Mouse (Mus musculus) gastrocnemius, postnatal 14 days (tissue): ENCODE data around the gene Ccdc13. TPM values are rescaled to one million over a fixed set of nuclear protein-coding genes. Genes with fewer than 3 reads are reported as not detected.

Source experiments
- DNase-seq: peaks from one replicate; pipeline ENCODE4 v3.0.0; 2021; ENCODE audit warnings: mixed read lengths
- intact Hi-C: fragments of 180-260 bp; cut with DNase I; formaldehyde crosslinking; loops from one replicate; pipeline ENCODE4 v1.15.1; 2025; ENCODE audit warnings: low total_unique reads
- total RNA-seq, 2 experiments: library from RNA; stranded (reverse); gene quantifications; 2 replicates each; pipeline ENCODE4 v1.2.3; 2021

The Ccdc13 gene
- total RNA-seq, 2 experiments from 2014 or later = 0.22 to 0.35 TPM

- DNase-seq = no peak
- intact Hi-C loops = loop anchor here (2.0 kb wide), 1 partner anchor 29 kb away; no protein-coding TSS in a partner anchor
Measured at GRCm38 (mm10) chr9:121847842-121848241, 8.6 kb upstream of the Ccdc13 start.

- no peak for DNase-seq
- intact Hi-C loops = loop anchor here (2.0 kb wide), 1 partner anchor 30 kb away; no protein-coding TSS in a partner anchor
Measured at GRCm38 (mm10) chr9:121847138-121847537, 7.9 kb upstream of the Ccdc13 start.

- intact Hi-C loops = loop anchor here (2.0 kb wide), 1 partner anchor 30 kb away; no protein-coding TSS in a partner anchor
- DNase-seq = no peak
Measured at GRCm38 (mm10) chr9:121846526-121847118, 7.4 kb upstream of the Ccdc13 start.

- intact Hi-C loops = no loop called here
- no peak for DNase-seq
Measured at GRCm38 (mm10) chr9:121842914-121843313, 3.7 kb upstream of the Ccdc13 start.

- intact Hi-C loops = no loop called here
- no peak for DNase-seq
Measured at GRCm38 (mm10) chr9:121839622-121839965, 333 bp upstream of the Ccdc13 start.

- DNase-seq = no peak
- intact Hi-C loops = no loop called here
Measured at GRCm38 (mm10) chr9:121838008-121838407, 1.3 kb downstream of the Ccdc13 start.

GRCm38 (mm10) chr9:121833825-121834224 is 5.4 kb downstream of the Ccdc13 start:
- DNase-seq = no peak
- intact Hi-C loops = loop anchor here (5.0 kb wide), 1 partner anchor 43 kb away; no protein-coding TSS in a partner anchor

- peak; percentile 79 for DNase-seq
- intact Hi-C loops = loop anchor here (5.0 kb wide), 1 partner anchor 46 kb away; no protein-coding TSS in a partner anchor
Measured at GRCm38 (mm10) chr9:121830956-121831293, 8.3 kb downstream of the Ccdc13 start.

GRCm38 (mm10) chr9:121830243-121830955 is 8.9 kb downstream of the Ccdc13 start:
- DNase-seq = peak; percentile 52
- intact Hi-C loops = loop anchor here (5.0 kb wide), 1 partner anchor 47 kb away; no protein-coding TSS in a partner anchor

GRCm38 (mm10) chr9:121829270-121829992 is 9.8 kb downstream of the Ccdc13 start:
- intact Hi-C loops = no loop called here
- no peak for DNase-seq

- DNase-seq = no peak
- intact Hi-C loops = no loop called here
Measured at GRCm38 (mm10) chr9:121828314-121828713, 10.9 kb downstream of the Ccdc13 start.

- no peak for DNase-seq
- intact Hi-C loops = no loop called here
Measured at GRCm38 (mm10) chr9:121826356-121826755, 12.9 kb downstream of the Ccdc13 start.

- no peak for DNase-seq
- intact Hi-C loops = no loop called here
Measured at GRCm38 (mm10) chr9:121823991-121824390, 15.3 kb downstream of the Ccdc13 start.

GRCm38 (mm10) chr9:121823051-121823450 is 16.2 kb downstream of the Ccdc13 start:
- intact Hi-C loops = no loop called here
- no peak for DNase-seq

GRCm38 (mm10) chr9:121822585-121822991 is 16.7 kb downstream of the Ccdc13 start:
- intact Hi-C loops = no loop called here

GRCm38 (mm10) chr9:121820765-121821164 is 18.5 kb downstream of the Ccdc13 start:
- intact Hi-C loops = no loop called here
- DNase-seq = no peak

More at GRCm38 (mm10) chr9:121822585-121822991, 16.7 kb downstream of the Ccdc13 start:
- DNase-seq = no peak

- intact Hi-C loops = no loop called here
- DNase-seq = no peak
Measured at GRCm38 (mm10) chr9:121819771-121820471, 19.3 kb downstream of the Ccdc13 start.

GRCm38 (mm10) chr9:121819073-121819770 is 20.0 kb downstream of the Ccdc13 start:
- no peak for DNase-seq
- intact Hi-C loops = no loop called here

GRCm38 (mm10) chr9:121815183-121815582 is 24.1 kb downstream of the Ccdc13 start:
- no peak for DNase-seq
- intact Hi-C loops = no loop called here
